Mouse (Mus musculus) MEL (cell line): ENCODE results near the gene Kctd5.

Experiments used
- CHD1 ChIP-seq: IDR thresholded peaks from 2 replicates; pipeline ENCODE4 v1.6.1; 2012; ENCODE audit warnings: low read depth, mild to moderate bottlenecking, inconsistent platforms, low read length, improper control_type of control experiment
- CTCF ChIP-seq, 3 experiments: IDR thresholded peaks in 2 of 3; conservative IDR thresholded peaks in 1 of 3; 2 replicates each; pipeline ENCODE4 v1.5.1; 2011 to 2012; ENCODE audit warnings: low read length in 3 of 3, low read depth in 2 of 3, mild to moderate bottlenecking in 2 of 3, improper control_type of control experiment in 1 of 3, inconsistent platforms in 1 of 3, mixed read lengths in 1 of 3, moderate library complexity in 1 of 3; ENCODE audit not compliant: control insufficient read depth in 1 of 3, insufficient read depth in 1 of 3, poor library complexity in 1 of 3, severe bottlenecking in 1 of 3
- EP300 ChIP-seq, 2 experiments: IDR thresholded peaks; 2 replicates each; pipeline ENCODE4 v1.6.1; 2011; ENCODE audit warnings: improper control_type of control experiment in 2 of 2, low read length in 2 of 2, low read depth in 1 of 2, mild to moderate bottlenecking in 1 of 2
- ETS1 ChIP-seq: IDR thresholded peaks from 2 replicates; pipeline ENCODE4 v1.6.1; 2012; ENCODE audit warnings: low read depth, mild to moderate bottlenecking, inconsistent platforms, low read length, improper control_type of control experiment, moderate library complexity
- GABPA ChIP-seq: IDR thresholded peaks from 2 replicates; pipeline ENCODE4 v1.6.1; 2012; ENCODE audit warnings: low read depth, mild to moderate bottlenecking, inconsistent platforms, low read length, improper control_type of control experiment, moderate library complexity
- GATA1 ChIP-seq: IDR thresholded peaks from 2 replicates; pipeline ENCODE4 v1.6.1; 2011; ENCODE audit warnings: low read depth, low read length, improper control_type of control experiment
- HCFC1 ChIP-seq: IDR thresholded peaks from 2 replicates; pipeline ENCODE4 v1.6.1; 2012; ENCODE audit warnings: low read depth, mild to moderate bottlenecking, inconsistent platforms, low read length, improper control_type of control experiment, moderate library complexity
- MXI1 ChIP-seq: IDR thresholded peaks from 2 replicates; pipeline ENCODE4 v1.6.1; 2011; ENCODE audit warnings: mild to moderate bottlenecking, low read depth, low read length, improper control_type of control experiment
- MYC ChIP-seq: IDR thresholded peaks from 2 replicates; pipeline ENCODE4 v1.6.1; 2011; ENCODE audit warnings: low read depth, mild to moderate bottlenecking, low read length, improper control_type of control experiment, moderate library complexity
- NELFE ChIP-seq: IDR thresholded peaks from 2 replicates; pipeline ENCODE4 v1.6.1; 2011; ENCODE audit warnings: low read depth, low read length, improper control_type of control experiment
- POLR2A ChIP-seq, 2 experiments: IDR thresholded peaks; 2 replicates each; pipeline ENCODE4 v1.6.1; 2011 to 2012; ENCODE audit warnings: low read length in 2 of 2, mild to moderate bottlenecking in 2 of 2, control low read depth in 1 of 2, improper control_type of control experiment in 1 of 2, low read depth in 1 of 2, moderate library complexity in 1 of 2; ENCODE audit not compliant: control insufficient read depth in 1 of 2, insufficient read depth in 1 of 2, poor library complexity in 1 of 2
- POLR2AphosphoS2 ChIP-seq: IDR thresholded peaks from 2 replicates; pipeline ENCODE4 v1.6.1; 2011; ENCODE audit warnings: low read length, improper control_type of control experiment
- RAD21 ChIP-seq: IDR thresholded peaks from 2 replicates; pipeline ENCODE4 v1.6.1; 2011; ENCODE audit warnings: mild to moderate bottlenecking, low read depth, low read length, improper control_type of control experiment
- ZNF384 ChIP-seq: IDR thresholded peaks from 2 replicates; pipeline ENCODE4 v1.6.1; 2012; ENCODE audit warnings: low read depth, mild to moderate bottlenecking, inconsistent platforms, low read length, improper control_type of control experiment

DNA sequence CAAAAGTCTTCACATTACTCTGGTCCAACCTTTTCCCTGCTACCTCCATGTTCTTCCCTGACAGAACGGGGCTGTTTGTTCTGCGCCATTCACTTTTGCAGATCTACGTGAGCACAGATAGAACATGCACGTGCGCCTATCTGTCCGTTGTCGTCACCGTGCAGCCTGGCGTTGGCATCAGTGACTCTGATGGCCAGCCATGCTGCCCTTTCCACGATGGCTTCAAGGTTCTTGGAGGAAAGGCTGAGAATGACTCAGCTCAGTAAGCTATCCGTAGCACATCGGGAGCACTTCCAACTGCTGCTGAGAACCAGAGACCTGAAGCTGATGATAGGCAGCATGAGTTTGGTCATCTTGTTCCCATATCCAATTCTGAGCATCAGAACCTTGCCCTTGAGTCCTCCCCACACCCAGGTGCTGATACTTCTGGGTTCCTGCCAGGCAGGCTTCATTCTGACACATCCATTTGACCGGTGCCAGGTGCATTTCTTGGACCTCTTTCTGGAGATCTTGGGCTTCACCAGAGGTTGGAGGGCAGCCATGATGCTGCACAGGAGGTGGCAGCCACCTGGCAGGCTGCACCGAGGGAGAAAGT, 69.1 kb downstream of the Kctd5 start:
- TF ChIP-seq EP300 (IDR thresholded peaks at IDR 0.05; ENCODE audit: low read depth in 1 of 2, low read length in 2 of 2) (no peak), POLR2A (IDR thresholded peaks at IDR 0.05; ENCODE audit: control insufficient read depth in 1 of 2, insufficient read depth in 1 of 2, low read depth in 1 of 2, low read length in 2 of 2, poor library complexity in 1 of 2) (no peak), CTCF (IDR thresholded peaks at IDR 0.05 in 2 of 3, conservative IDR thresholded peaks at IDR 0.05 in 1 of 3; ENCODE audit: control insufficient read depth in 1 of 3, insufficient read depth in 1 of 3, low read depth in 2 of 3, low read length in 3 of 3, poor library complexity in 1 of 3, severe bottlenecking in 1 of 3) (no peak), MYC (no peak), HCFC1 (no peak), MXI1 (no peak), ZNF384 (no peak), ETS1 (no peak), CHD1 (no peak), GATA1 (no peak), RAD21 (no peak), NELFE (no peak), GABPA (no peak), POLR2AphosphoS2 (no peak)
